28 mouse cellular contexts compared by ENCODE assay signal in genomic region chr15:91360495-91360894, GRCm38 (mm10).
DNase-seq lines count a peak whose midpoint lies in the region; ATAC-seq lines count a peak whose summit lies in the region.
"Had no signal": no experiment of that assay in that cellular context is flagged by ENCODE, and none has a peak within 500 bp of the region (broad histone marks: within the 10 kb centered on the region; RNA-seq: fewer than 3 reads in every experiment).

No protein-coding gene starts in this region.

- no peaks in the 10 kb centered on the region for H3K9me3 ChIP-seq in kidney, embryonic 15.5 days (replicated peaks)
- no peaks in the 10 kb centered on the region for H3K9me3 ChIP-seq in midbrain, embryonic 11.5 days (ENCODE audit: control insufficient read depth, low read length)
- H3K9me3 ChIP-seq in midbrain, embryonic 16.5 days (replicated peaks; ENCODE audit: control insufficient read depth, low read length, poor library complexity, severe bottlenecking) = no peaks in the 10 kb centered on the region
- H3K9me3 ChIP-seq: embryonic facial prominence, embryonic 12.5 days; embryonic facial prominence, embryonic 15.5 days; heart, embryonic 12.5 days; heart, embryonic 15.5 days; hindbrain, embryonic 10.5 days; hindbrain, embryonic 13.5 days had no signal

- no peak overlapping the region for H3K4me3 ChIP-seq in kidney, embryonic 15.5 days (replicated peaks)
- H3K4me3 ChIP-seq in midbrain, embryonic 11.5 days (ENCODE audit: low read depth, low read length) = no peak overlapping the region
- no peak overlapping the region for H3K4me3 ChIP-seq in midbrain, embryonic 16.5 days (ENCODE audit: low read depth, low read length)
- H3K4me3 ChIP-seq: embryonic facial prominence, embryonic 12.5 days; embryonic facial prominence, embryonic 15.5 days; gastrocnemius, adult 2 months; heart, embryonic 12.5 days; heart, embryonic 15.5 days; hindbrain, embryonic 10.5 days; hindbrain, embryonic 13.5 days had no signal

- peak; percentile 46; the same call in 1 of the 2 replicates for ATAC-seq in kidney, embryonic 15.5 days (replicated peaks; ENCODE audit: low FRiP score)
- ATAC-seq in midbrain, embryonic 11.5 days (ENCODE audit: low FRiP score) = no peak
- ATAC-seq in midbrain, embryonic 16.5 days = no peak
- ATAC-seq: forebrain, embryonic 14.5 days; forebrain, postnatal 0 days; hindbrain, embryonic 16.5 days; Patski had no signal

- 21% methylated on average over 2 of the region's 2 CpGs for WGBS in kidney, embryonic 15.5 days
- 74% methylated on average over 2 of the region's 2 CpGs for WGBS in midbrain, embryonic 11.5 days
- WGBS in midbrain, embryonic 16.5 days = 81% methylated on average over 2 of the region's 2 CpGs

- no peaks in the 10 kb centered on the region for H3K27me3 ChIP-seq in kidney, embryonic 15.5 days
- no peaks in the 10 kb centered on the region for H3K27me3 ChIP-seq in midbrain, embryonic 11.5 days (ENCODE audit: control insufficient read depth, insufficient read depth, low read length)
- H3K27me3 ChIP-seq in midbrain, embryonic 16.5 days (ENCODE audit: control insufficient read depth, insufficient read depth, low read depth, low read length) = no peaks in the 10 kb centered on the region
- H3K27me3 ChIP-seq: CH12.LX; embryonic facial prominence, embryonic 12.5 days; embryonic facial prominence, embryonic 15.5 days; heart, embryonic 12.5 days; heart, embryonic 15.5 days; hindbrain, embryonic 13.5 days had no signal

- peak; percentile 44 for DNase-seq in cerebellum, adult 9-10 months
- no peak for DNase-seq in cerebellum, adult 11-12 months
- no peak for DNase-seq in kidney, postnatal 14 days
- DNase-seq in midbrain, embryonic 11.5 days (ENCODE audit: low spot score, missing footprints) = peak; percentile 21
- DNase-seq in brain, adult 2 months (ENCODE audit: low read depth, low spot score) = peak; percentile 61
- DNase-seq: adrenal gland, postnatal 10 days; adrenal gland, postnatal 36 days; B cell, adult 2 months; cerebellum, postnatal 14 days; forebrain, postnatal 0 days; gastrocnemius, adult 2 months; gastrocnemius, postnatal 14 days; heart, adult 18-20 months; heart, postnatal 10 days; heart, postnatal 36 days had no signal

- H3K27ac ChIP-seq in kidney, embryonic 15.5 days = no peak overlapping the region
- H3K27ac ChIP-seq in midbrain, embryonic 11.5 days (ENCODE audit: low read depth, low read length) = no peak overlapping the region
- no peak overlapping the region for H3K27ac ChIP-seq in midbrain, embryonic 16.5 days (ENCODE audit: low read length)
- H3K27ac ChIP-seq: embryonic facial prominence, embryonic 12.5 days; embryonic facial prominence, embryonic 15.5 days; gastrocnemius, adult 2 months; heart, embryonic 15.5 days; hindbrain, embryonic 10.5 days; hindbrain, embryonic 13.5 days had no signal

- H3K4me1 ChIP-seq in kidney, embryonic 15.5 days = 0 out of 2 replicates have a peak, but pooled peaks cover 2% of the 10 kb centered on the region
- H3K4me1 ChIP-seq in midbrain, embryonic 11.5 days (ENCODE audit: control insufficient read depth, insufficient read depth, low read length) = no peaks in the 10 kb centered on the region
- H3K4me1 ChIP-seq in midbrain, embryonic 16.5 days (ENCODE audit: control insufficient read depth, insufficient read depth, low read length) = 0 out of 2 replicates have a peak, but pooled peaks cover 4% of the 10 kb centered on the region
- H3K4me1 ChIP-seq: embryonic facial prominence, embryonic 12.5 days; embryonic facial prominence, embryonic 15.5 days; heart, embryonic 12.5 days; heart, embryonic 15.5 days; hindbrain, embryonic 10.5 days; hindbrain, embryonic 13.5 days had no signal

- H3K9ac ChIP-seq in kidney, embryonic 15.5 days = no peak overlapping the region
- no peak overlapping the region for H3K9ac ChIP-seq in midbrain, embryonic 11.5 days (ENCODE audit: low read length)
- H3K9ac ChIP-seq in midbrain, embryonic 16.5 days (ENCODE audit: low read depth, low read length) = no peak overlapping the region
- H3K9ac ChIP-seq: embryonic facial prominence, embryonic 12.5 days; embryonic facial prominence, embryonic 15.5 days; forebrain, postnatal 0 days; heart, embryonic 12.5 days; heart, embryonic 15.5 days; hindbrain, embryonic 13.5 days had no signal

- H3K36me3 ChIP-seq in kidney, embryonic 15.5 days = no peaks in the 10 kb centered on the region
- H3K36me3 ChIP-seq in midbrain, embryonic 11.5 days (ENCODE audit: control insufficient read depth, insufficient read depth, low read length) = no peaks in the 10 kb centered on the region
- no peaks in the 10 kb centered on the region for H3K36me3 ChIP-seq in midbrain, embryonic 16.5 days (ENCODE audit: control insufficient read depth, insufficient read depth, low read length)
- H3K36me3 ChIP-seq: embryonic facial prominence, embryonic 12.5 days; embryonic facial prominence, embryonic 15.5 days; G1E; heart, embryonic 12.5 days; heart, embryonic 15.5 days; hindbrain, embryonic 10.5 days; hindbrain, embryonic 13.5 days had no signal

- no peak overlapping the region for H3K4me2 ChIP-seq in kidney, embryonic 15.5 days
- no peak overlapping the region for H3K4me2 ChIP-seq in midbrain, embryonic 11.5 days
- no peak overlapping the region for H3K4me2 ChIP-seq in midbrain, embryonic 16.5 days (ENCODE audit: low read length)
- H3K4me2 ChIP-seq: embryonic facial prominence, embryonic 12.5 days; embryonic facial prominence, embryonic 15.5 days; heart, embryonic 12.5 days; heart, embryonic 15.5 days; hindbrain, embryonic 13.5 days had no signal

Comparison
In these comparisons a context has a peak if more than half of its experiments do, and no peak if none do; other contexts are left out.
1. DNase-seq: peak in cerebellum, adult 9-10 months (single experiment), midbrain, embryonic 11.5 days (single experiment) and brain, adult 2 months (single experiment); none in cerebellum, adult 11-12 months (single experiment) and kidney, postnatal 14 days (single experiment).